Mouse (Mus musculus) layer of hippocampus, adult 9-11 months (tissue): ENCODE measurements at regions not wholly inside any gene's neighbourhood (a gene's known extent, or its start where the extent isn't known, plus 50 kb on each side); places are given as distances from the start of the nearest gene placed in this dataset.

ENCODE experiments used
- DNase-seq: peaks from one replicate; pipeline ENCODE4 v3.0.0; 2022

GRCm38 (mm10) chr17:51526881-51527280 is 306.2 kb downstream of the Satb1 start:
- DNase-seq: no peak

GRCm38 (mm10) chr17:51526464-51526863 is 306.6 kb downstream of the Satb1 start:
- DNase-seq: no peak

GRCm38 (mm10) chr17:51526021-51526420 is 307.1 kb downstream of the Satb1 start:
- DNase-seq: no peak

DNA sequence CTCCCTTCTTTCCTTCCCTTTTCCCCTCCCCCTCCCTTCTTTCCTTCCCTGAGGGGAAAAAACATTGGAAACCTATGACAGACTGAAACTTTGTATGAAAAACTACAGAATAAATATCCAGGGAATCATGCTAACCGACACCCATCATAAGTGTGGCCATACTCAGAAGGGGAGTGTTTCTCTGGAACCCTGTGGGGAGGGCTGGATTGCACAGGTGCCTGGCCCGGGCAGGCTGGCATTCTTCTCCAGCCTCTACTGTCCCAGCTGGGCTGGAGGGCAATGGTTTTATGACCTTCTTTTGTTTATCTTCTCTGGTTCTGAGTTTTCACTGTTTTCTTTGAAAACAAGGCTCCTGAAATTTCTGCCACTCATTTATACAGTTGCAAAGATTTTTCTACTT is 307.9 kb downstream of the Satb1 start:
- no peak for DNase-seq

- no peak for DNase-seq
These were observed 321.2 kb downstream of the Satb1 start for GRCm38 (mm10) chr17:51511917-51512316.

GRCm38 (mm10) chr17:51500751-51501150 is 321.6 kb upstream of the Tbc1d5 start:
- DNase-seq: peak; percentile 6

GRCm38 (mm10) chr17:51499541-51499940 is 320.4 kb upstream of the Tbc1d5 start:
- no peak for DNase-seq

DNA sequence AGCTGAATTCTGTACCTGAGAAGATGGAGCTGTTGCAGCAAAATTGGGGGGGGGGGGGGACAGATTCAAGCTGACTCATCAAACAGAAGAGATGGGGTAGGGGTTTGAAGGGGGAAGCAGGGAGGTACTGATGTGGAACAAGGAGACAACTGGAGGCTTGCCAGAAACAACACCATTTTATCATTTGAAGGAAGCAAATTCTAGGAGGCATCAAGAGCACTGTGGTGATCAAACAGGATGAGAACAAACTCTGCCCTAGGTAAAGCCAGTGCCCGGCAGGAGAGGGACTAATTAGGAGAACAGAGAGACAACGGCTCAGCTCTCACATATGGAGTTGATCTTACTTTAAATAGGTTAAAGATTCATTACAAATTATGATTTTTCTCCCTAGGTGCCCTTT is 315.9 kb upstream of the Tbc1d5 start:
- no peak for DNase-seq

- DNase-seq: no peak
These were observed 310.2 kb upstream of the Tbc1d5 start for GRCm38 (mm10) chr17:51489386-51489785.

- DNase-seq: no peak
These were observed 308.8 kb upstream of the Tbc1d5 start for GRCm38 (mm10) chr17:51487918-51488445.

- no peak for DNase-seq
These were observed 298.7 kb upstream of the Tbc1d5 start for GRCm38 (mm10) chr17:51477810-51478209.

DNA sequence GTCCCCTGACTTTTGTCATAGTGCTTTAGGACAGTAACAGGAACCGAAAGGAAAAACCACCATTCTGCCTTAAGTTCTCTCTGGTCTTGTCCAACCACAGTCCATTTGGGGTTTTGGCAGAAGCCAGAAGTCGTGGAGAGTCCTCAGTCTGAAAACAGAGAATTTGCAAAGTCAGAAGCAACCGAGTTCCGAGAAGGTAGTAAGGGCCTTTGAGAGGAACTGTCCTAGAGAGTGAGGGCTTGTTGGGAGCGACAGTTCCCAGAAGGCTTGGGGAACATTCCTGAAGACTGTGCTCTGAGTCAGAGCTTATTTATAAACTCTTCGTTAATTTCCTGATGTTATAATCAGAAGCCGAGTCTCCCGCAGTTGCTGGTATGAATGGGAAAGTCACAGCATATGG is 298.3 kb upstream of the Tbc1d5 start:
- peak; percentile 44 for DNase-seq

GRCm38 (mm10) chr17:51462137-51462880 is 283.2 kb upstream of the Tbc1d5 start:
- DNase-seq: no peak

DNA sequence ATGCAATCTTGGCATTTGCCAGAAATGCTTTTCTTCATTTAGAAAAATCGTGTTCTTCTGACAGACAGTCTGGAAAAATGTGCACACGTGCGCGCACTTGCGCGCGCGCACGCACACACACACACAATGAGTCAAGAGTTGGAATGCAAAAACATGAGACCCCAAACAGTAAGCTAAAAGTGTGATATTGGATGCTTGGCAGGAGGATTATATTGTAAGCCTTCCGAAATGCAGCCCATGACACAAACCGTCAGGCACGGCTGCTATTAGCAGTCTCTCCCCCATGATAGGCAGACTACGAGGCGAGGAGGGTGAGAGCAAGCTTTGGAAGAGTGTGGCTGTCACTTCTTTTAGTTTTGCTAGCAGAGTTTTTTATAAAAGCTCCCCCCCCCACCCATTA is 282.1 kb upstream of the Tbc1d5 start:
- DNase-seq: no peak

DNA sequence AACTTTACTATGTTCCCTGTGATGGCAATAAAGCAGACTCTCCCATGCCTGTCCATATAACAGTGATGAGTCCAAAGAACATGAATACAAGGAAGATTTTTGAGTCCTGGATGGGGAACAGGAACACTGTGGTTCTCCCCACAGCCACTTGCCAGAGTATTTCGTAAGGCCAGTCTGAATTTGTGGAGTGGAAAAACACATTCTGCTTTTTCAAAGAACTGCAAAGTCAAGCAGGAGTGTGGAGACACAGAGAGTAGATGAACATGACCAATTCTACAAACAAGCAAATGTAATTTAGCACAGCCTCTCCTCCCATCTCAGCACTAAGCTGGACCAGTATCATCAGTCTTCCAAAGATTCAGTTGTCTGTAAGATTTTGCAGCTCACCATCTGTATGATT is 280.0 kb upstream of the Tbc1d5 start:
- DNase-seq: peak; percentile 24

GRCm38 (mm10) chr17:51415746-51416145 is 236.6 kb upstream of the Tbc1d5 start:
- DNase-seq: no peak

DNA sequence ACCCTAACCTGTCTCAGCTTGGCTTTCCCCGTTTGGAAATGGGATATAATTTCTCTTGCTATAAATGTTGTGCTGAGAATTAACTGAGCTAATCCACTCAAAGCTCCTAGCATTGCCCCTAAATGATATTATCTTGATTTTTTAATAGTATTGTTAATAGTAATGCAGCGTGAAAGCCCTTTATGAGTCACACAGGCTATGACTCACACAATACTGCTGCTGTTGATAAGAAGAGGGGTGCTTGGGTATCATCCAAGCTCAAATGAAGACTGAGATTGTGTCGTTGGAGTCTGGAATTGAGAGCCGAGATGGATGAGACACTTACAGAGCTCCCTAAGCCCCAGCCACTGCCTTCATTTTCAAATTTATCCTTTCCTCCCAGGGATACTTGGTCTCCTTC is 235.2 kb upstream of the Tbc1d5 start:
- DNase-seq: no peak

GRCm38 (mm10) chr17:51413741-51414140 is 234.6 kb upstream of the Tbc1d5 start:
- no peak for DNase-seq

DNA sequence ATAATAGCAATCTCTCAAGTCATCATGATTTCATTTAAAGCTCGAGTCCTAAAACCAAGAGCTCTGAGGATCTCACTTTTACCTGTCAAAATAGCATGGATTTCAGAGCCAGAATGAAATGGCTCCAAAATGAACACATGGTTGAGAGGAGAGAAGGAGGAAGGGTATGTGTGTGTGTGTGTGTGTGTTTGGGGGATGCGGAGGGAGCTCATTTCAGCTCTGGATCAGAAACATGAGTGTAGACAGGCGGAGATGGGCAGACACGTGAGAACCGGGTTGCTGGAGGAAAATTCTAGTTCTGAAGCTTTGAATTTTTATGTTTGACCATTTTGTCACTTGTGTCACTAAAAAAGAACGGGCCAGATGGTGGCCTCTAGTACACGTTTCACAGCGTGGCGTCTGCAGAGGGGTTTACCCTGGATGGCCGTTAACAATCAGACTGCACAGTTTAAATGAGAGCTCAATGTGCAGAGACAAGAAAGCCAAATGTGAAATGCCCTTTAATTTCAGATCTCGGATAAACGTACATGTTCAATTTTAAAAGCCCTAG is 232.5 kb upstream of the Tbc1d5 start:
- DNase-seq: no peak

DNA sequence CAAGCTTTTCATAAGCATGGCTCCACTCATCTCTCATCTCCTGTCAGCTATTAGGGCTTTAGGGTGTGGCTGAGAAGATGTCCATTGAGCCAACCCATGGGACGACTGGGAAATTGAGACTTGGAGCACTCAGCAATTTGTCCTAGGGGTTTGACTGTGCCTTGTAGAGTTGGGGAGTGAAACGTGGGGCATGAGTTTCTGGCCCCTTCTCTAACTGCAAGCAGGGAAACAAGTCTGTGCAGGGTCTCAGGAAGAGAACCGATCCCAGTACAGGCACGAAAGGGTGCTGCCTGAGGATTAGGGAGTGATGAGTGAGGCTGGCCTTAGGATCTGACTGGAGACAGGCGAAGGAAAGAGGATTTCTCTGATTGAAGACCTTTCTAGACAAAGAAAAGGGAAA is 229.7 kb upstream of the Tbc1d5 start:
- no peak for DNase-seq

- no peak for DNase-seq
These were observed 229.2 kb upstream of the Tbc1d5 start for GRCm38 (mm10) chr17:51408367-51408766.

GRCm38 (mm10) chr17:51407046-51407445 is 227.9 kb upstream of the Tbc1d5 start:
- peak; percentile 45 for DNase-seq

DNA sequence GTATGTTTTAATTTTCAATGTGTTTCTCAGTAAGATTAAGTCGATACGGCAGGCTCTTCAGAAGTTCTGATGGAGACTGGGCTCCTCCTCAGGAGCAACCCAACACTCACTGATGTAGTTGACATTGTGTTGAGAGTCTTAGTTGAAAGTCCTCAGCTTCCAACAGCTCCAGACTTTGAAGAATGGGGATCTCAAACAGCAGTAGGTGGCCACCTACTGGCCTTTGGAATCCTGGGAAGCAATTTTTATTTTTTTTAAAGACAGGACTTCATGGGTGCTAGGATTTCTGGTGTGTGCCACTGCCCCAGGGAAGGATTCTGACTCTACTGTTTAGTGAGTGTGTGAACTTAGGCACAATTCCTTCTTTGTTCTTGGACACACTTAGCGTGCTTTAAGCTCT is 225.9 kb upstream of the Tbc1d5 start:
- DNase-seq: no peak

- no peak for DNase-seq
These were observed 218.8 kb upstream of the Tbc1d5 start for GRCm38 (mm10) chr17:51397973-51398372.

DNA sequence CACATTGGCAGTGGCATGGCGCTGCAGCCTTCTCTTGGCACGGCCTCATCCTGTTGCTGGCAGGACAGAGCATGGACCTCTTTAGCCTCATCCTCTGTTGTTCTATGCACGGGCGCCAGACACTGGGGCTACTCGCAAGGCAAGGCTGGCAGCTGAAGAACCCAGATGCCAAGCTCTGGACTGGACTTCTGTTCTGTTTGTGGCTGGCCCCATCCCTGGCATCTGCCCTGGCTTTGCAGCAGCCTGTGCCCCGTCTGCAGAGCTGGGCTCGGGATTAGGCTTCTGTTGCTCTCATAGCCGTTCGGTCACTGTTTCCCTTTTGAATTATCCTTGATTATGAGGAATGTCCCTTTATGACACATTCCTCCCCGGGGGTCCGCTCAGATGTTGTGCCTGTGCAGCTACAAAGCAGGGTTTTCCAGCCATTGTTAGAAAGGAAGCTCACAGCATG is 214.6 kb upstream of the Tbc1d5 start:
- peak; percentile 46 for DNase-seq
